Mouse (Mus musculus) CH12.LX (cell line): Measurements from ENCODE around the gene Dkk2. TPM values are rescaled to one million over a fixed set of nuclear protein-coding genes. Genes with fewer than 3 reads are reported as not detected.
A peak's percentile ranks its signal among the peaks of the same experiment; 100 is the strongest.

ENCODE experiments used
- DNase-seq: peaks from one replicate; pipeline ENCODE4 v3.0.0-alpha.2; 2013; ENCODE audit errors: extremely low read depth
- H3K27ac ChIP-seq: 2 replicates; pipeline ENCODE4 v1.5.1; 2012; ENCODE audit warnings: low read depth, mild to moderate bottlenecking, control low read depth, moderate library complexity; ENCODE audit not compliant: insufficient read depth
- H3K27me3 ChIP-seq: replicated peaks from 2 replicates; pipeline ENCODE3; 2012; ENCODE audit warnings: inconsistent platforms
- H3K36me3 ChIP-seq, 2 experiments: replicated peaks in 1 of 2; 2 replicates each; pipeline versions ENCODE3 to v1.6.1; 2012; ENCODE audit warnings: inconsistent platforms in 1 of 2, low read length in 1 of 2, mild to moderate bottlenecking in 1 of 2, mixed read lengths in 1 of 2, moderate library complexity in 1 of 2; ENCODE audit not compliant: control insufficient read depth in 1 of 2, insufficient read depth in 1 of 2
- H3K4me1 ChIP-seq, 2 experiments: 2 replicates each; pipeline ENCODE4 v1.6.1; 2012; ENCODE audit warnings: inconsistent platforms in 1 of 2, moderate library complexity in 1 of 2; ENCODE audit not compliant: insufficient read depth in 2 of 2, control insufficient read depth in 1 of 2
- H3K4me2 ChIP-seq: 2 replicates; pipeline ENCODE4 v1.6.1; 2012; ENCODE audit warnings: low read depth, mild to moderate bottlenecking, control low read depth; ENCODE audit not compliant: poor library complexity, insufficient read depth, severe bottlenecking
- H3K4me3 ChIP-seq, 3 experiments: fragments of 150-350 bp in 1 of 3; sonication (generic) in 1 of 3; replicated peaks in 1 of 3; 2 replicates each; pipeline versions ENCODE3 to v1.5.1; 2011 to 2012; ENCODE audit warnings: low read depth in 2 of 3, low read length in 2 of 3, mild to moderate bottlenecking in 2 of 3, moderate library complexity in 2 of 3, control low read depth in 1 of 3, improper control_type of control experiment in 1 of 3, inconsistent platforms in 1 of 3, mixed read lengths in 1 of 3; ENCODE audit not compliant: poor library complexity in 1 of 3
- H3K79me2 ChIP-seq: replicated peaks from 2 replicates; pipeline ENCODE4 v1.6.1; 2012; ENCODE audit warnings: mild to moderate bottlenecking, moderate library complexity; ENCODE audit not compliant: control insufficient read depth, poor library complexity, insufficient read depth, severe bottlenecking; ENCODE audit errors: extremely low read depth
- H3K9ac ChIP-seq: 2 replicates; pipeline ENCODE4 v1.6.1; 2012; ENCODE audit warnings: low read depth, mild to moderate bottlenecking, control low read depth, moderate library complexity; ENCODE audit not compliant: insufficient read depth
- H3K9me3 ChIP-seq: replicated peaks from 2 replicates; pipeline ENCODE3; 2012; ENCODE audit warnings: low read length, inconsistent platforms, mixed read lengths
- CTCF ChIP-seq, 2 experiments: IDR thresholded peaks in 1 of 2; conservative IDR thresholded peaks in 1 of 2; 2 replicates each; pipeline ENCODE4 v1.5.1; 2011 to 2012; ENCODE audit warnings: low read depth in 2 of 2, low read length in 2 of 2, improper control_type of control experiment in 1 of 2, inconsistent platforms in 1 of 2, mild to moderate bottlenecking in 1 of 2, moderate library complexity in 1 of 2
- ELF1 ChIP-seq: IDR thresholded peaks from 2 replicates; pipeline ENCODE4 v1.6.1; 2014; ENCODE audit warnings: low read depth, mild to moderate bottlenecking, inconsistent platforms, low read length, improper control_type of control experiment
- EP300 ChIP-seq: IDR thresholded peaks from 2 replicates; pipeline ENCODE4 v1.6.1; 2011; ENCODE audit warnings: low read length, improper control_type of control experiment
- HCFC1 ChIP-seq: IDR thresholded peaks from 2 replicates; pipeline ENCODE4 v1.6.1; 2012; ENCODE audit warnings: low read depth, mild to moderate bottlenecking, inconsistent platforms, low read length, improper control_type of control experiment
- JUND ChIP-seq: conservative IDR thresholded peaks from 2 replicates; pipeline ENCODE4 v1.6.1; 2011; ENCODE audit warnings: low read depth, low read length, improper control_type of control experiment
- KAT2A ChIP-seq: IDR thresholded peaks from 2 replicates; pipeline ENCODE4 v1.6.1; 2012; ENCODE audit warnings: low read length, improper control_type of control experiment, inconsistent platforms; ENCODE audit not compliant: insufficient replicate concordance
- MAZ ChIP-seq: IDR thresholded peaks from 2 replicates; pipeline ENCODE4 v1.6.1; 2012; ENCODE audit warnings: low read depth, mild to moderate bottlenecking, inconsistent platforms, low read length, improper control_type of control experiment, moderate library complexity
- MEF2A ChIP-seq: IDR thresholded peaks from 2 replicates; pipeline ENCODE4 v1.6.1; 2014; ENCODE audit warnings: low read depth, mild to moderate bottlenecking, inconsistent platforms, low read length, improper control_type of control experiment, borderline replicate concordance
- MYC ChIP-seq: IDR thresholded peaks from 2 replicates; pipeline ENCODE4 v1.6.1; 2011; ENCODE audit warnings: low read depth, mild to moderate bottlenecking, improper control_type of control experiment, low read length
- NELFE ChIP-seq: IDR thresholded peaks from 2 replicates; pipeline ENCODE4 v1.6.1; 2011; ENCODE audit warnings: low read depth, low read length, improper control_type of control experiment
- POLR2AphosphoS2 ChIP-seq: IDR thresholded peaks from 2 replicates; pipeline ENCODE4 v1.6.1; 2011; ENCODE audit warnings: low read depth, low read length, improper control_type of control experiment
- RAD21 ChIP-seq: IDR thresholded peaks from 2 replicates; pipeline ENCODE4 v1.6.1; 2011; ENCODE audit warnings: low read depth, mild to moderate bottlenecking, low read length, improper control_type of control experiment, moderate library complexity
- USF2 ChIP-seq: conservative IDR thresholded peaks from 2 replicates; pipeline ENCODE4 v1.6.1; 2011; ENCODE audit warnings: low read depth, low read length, improper control_type of control experiment
- ZC3H11A ChIP-seq: IDR thresholded peaks from 2 replicates; pipeline ENCODE4 v1.6.1; 2012; ENCODE audit warnings: low read depth, mild to moderate bottlenecking, inconsistent platforms, low read length, improper control_type of control experiment
- ZKSCAN1 ChIP-seq: IDR thresholded peaks from 2 replicates; pipeline ENCODE4 v1.6.1; 2012; ENCODE audit warnings: low read depth, inconsistent platforms, low read length, improper control_type of control experiment, borderline replicate concordance
- ZNF384 ChIP-seq: IDR thresholded peaks from 2 replicates; pipeline ENCODE4 v1.6.1; 2012; ENCODE audit warnings: low read depth, low read length, improper control_type of control experiment, inconsistent platforms
- dilution Hi-C: fragments of 300-500 bp; cut with MboI; formaldehyde crosslinking; loops from 2 replicates; pipeline ENCODE4 v1.14.3; 2020; ENCODE audit warnings: low sequenced_read_pairs; ENCODE audit not compliant: extremely low pct_unique_long_range_greater_than_20kb, extremely low pct_ligation_motif_present
- in situ Hi-C: fragments of 300-500 bp; cut with MboI; formaldehyde crosslinking; loops from 3 replicates; pipeline ENCODE4 v1.14.3; 2019; ENCODE audit warnings: low sequenced_read_pairs, low pct_ligation_motif_present, low pct_unique_long_range_greater_than_20kb, mixed read lengths
- polyA plus RNA-seq: library from polyadenylated mRNA; unstranded; fragments of >175 nt; gene quantifications from 2 replicates; pipeline ENCODE4 v1.2.1, GENCODE M21; 2012; ENCODE audit warnings: low read depth; ENCODE audit not compliant: insufficient read length
- total RNA-seq, 2 experiments: library from RNA; depleted of rRNA; stranded (reverse); fragments of 300-350 nt in 1 of 2; fragments of >200 nt in 1 of 2; gene quantifications; 2 replicates each; pipeline ENCODE4 v1.2.3; 2012 to 2014

The Dkk2 gene
- total and polyA plus RNA-seq, 3 experiments: not detected

GRCm38 (mm10) chr3:132125227-132125740 is 40.2 kb downstream of the Dkk2 start:
- no peaks in the 10 kb centered on the region for H3K9me3 ChIP-seq
- H3K27ac ChIP-seq: no peak overlapping the region
- in situ Hi-C loops: no loop called here
- no peaks in the 10 kb centered on the region for H3K27me3 ChIP-seq
- dilution Hi-C loops: no loop called here
- H3K9ac ChIP-seq: no peak overlapping the region
- no peak for DNase-seq
- H3K4me2 ChIP-seq: peak overlapping the region; percentile 21; the same call in 1 of the 2 replicates
- no peaks in the 10 kb centered on the region for H3K36me3 ChIP-seq
- H3K4me1 ChIP-seq: peaks cover 0 to 7% of the 10 kb centered on the region in 2 experiments; a peak in 2 of 4 replicates
- TF ChIP-seq ZC3H11A (no peak), RAD21 (no peak), HCFC1 (no peak), MYC (no peak), MAZ (no peak), ZKSCAN1 (no peak), KAT2A (no peak), ZNF384 (no peak), CTCF (conservative IDR thresholded peaks at IDR 0.05 in 1 of 2, IDR thresholded peaks at IDR 0.05 in 1 of 2; ENCODE audit: low read depth in 2 of 2, low read length in 2 of 2) (no peak)
- no peaks in the 10 kb centered on the region for H3K79me2 ChIP-seq
- H3K4me3 ChIP-seq: no peak overlapping the region

GRCm38 (mm10) chr3:132129730-132130274 is 44.7 kb downstream of the Dkk2 start:
- no peaks in the 10 kb centered on the region for H3K79me2 ChIP-seq
- peaks cover 0 to 10% of the 10 kb centered on the region in 2 experiments; a peak in 2 of 4 replicates for H3K4me1 ChIP-seq
- H3K4me3 ChIP-seq: no peak overlapping the region
- no peak overlapping the region for H3K4me2 ChIP-seq
- no peak overlapping the region for H3K27ac ChIP-seq
- no peaks in the 10 kb centered on the region for H3K27me3 ChIP-seq
- dilution Hi-C loops: no loop called here
- in situ Hi-C loops: no loop called here
- H3K9ac ChIP-seq: no peak overlapping the region
- peaks cover 2% of the 10 kb centered on the region for H3K9me3 ChIP-seq
- no peaks in the 10 kb centered on the region for H3K36me3 ChIP-seq
- no peak for DNase-seq
- TF ChIP-seq JUND (no peak), ELF1 (no peak), POLR2AphosphoS2 (no peak), NELFE (no peak), KAT2A (no peak), MEF2A (no peak), EP300 (no peak), USF2 (no peak)
